Mouse (Mus musculus) left cerebral cortex, adult 8-10 months (tissue): ENCODE measurements at regions not wholly inside any gene's neighbourhood (a gene's known extent, or its start where the extent isn't known, plus 50 kb on each side); places are given as distances from the start of the nearest gene placed in this dataset.
"Not testable (repeated sequence)": the region's sequence is repeated elsewhere in the genome, so short reads cannot be mapped to it uniquely, and the experiment has no call there.

Experiments used
- DNase-seq, 2 experiments: peaks; one replicate each; pipeline ENCODE4 v3.0.0; 2022; ENCODE audit warnings: low spot score in 2 of 2

DNA sequence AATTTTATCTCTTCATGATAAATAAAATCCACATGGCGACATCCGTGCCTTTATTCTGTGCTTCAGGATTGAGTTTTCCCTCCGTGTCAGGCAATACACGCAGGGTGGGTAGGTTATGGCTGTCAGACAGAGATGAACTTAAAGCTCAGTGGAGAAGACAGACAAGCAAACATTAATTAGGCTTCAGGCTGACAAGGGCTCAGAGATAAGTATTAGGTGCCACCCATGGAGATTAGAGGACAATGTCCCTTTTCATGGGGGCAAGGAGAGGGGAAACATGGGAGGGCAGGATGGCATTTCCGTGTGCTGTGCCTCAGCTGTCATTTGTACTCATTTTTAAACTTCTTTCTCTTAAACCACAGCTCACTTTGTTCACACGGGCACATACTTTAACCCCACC lies 381.0 kb downstream of the Kif2b start:
- DNase-seq: no peak

- DNase-seq: not testable (repeated sequence)
Measured at GRCm38 (mm10) chr11:91167336-91167735, 410.0 kb downstream of the Kif2b start.

- DNase-seq: no peak
Measured at GRCm38 (mm10) chr11:91133753-91134270, 443.5 kb downstream of the Kif2b start.

DNA sequence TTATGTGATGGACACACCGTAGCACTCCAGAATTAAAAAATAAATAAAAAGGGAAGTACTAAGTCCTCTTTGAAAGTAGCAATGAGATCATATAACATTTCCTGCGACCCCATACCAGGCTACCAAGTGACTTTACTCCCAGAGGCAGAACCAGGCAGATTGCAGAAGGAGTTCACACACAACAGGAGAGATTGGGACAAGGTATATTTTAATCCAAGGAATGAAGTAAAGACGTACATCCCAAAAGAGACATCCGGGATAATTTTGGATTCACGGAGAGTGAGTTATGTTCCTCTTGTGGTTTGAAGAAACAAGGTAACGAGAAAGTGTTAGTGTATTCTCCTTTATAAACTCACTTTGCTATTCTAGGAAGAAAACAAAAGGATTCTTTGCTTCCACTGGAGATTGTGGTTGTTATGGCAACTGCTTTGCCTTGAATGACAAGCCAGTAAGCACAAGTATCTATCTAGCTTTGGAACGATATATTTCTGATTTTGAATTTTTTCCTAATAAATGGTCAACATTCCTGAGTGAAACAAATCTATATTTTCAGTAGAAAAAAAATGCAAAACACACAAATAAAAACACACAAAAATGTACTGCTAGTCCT lies 444.5 kb downstream of the Kif2b start:
- no peak for DNase-seq

- DNase-seq: no peak
Measured at GRCm38 (mm10) chr11:91131960-91132359, 443.8 kb upstream of the Tom1l1 start.

GRCm38 (mm10) chr11:91098186-91098585 lies 410.0 kb upstream of the Tom1l1 start:
- DNase-seq: no peak

DNA sequence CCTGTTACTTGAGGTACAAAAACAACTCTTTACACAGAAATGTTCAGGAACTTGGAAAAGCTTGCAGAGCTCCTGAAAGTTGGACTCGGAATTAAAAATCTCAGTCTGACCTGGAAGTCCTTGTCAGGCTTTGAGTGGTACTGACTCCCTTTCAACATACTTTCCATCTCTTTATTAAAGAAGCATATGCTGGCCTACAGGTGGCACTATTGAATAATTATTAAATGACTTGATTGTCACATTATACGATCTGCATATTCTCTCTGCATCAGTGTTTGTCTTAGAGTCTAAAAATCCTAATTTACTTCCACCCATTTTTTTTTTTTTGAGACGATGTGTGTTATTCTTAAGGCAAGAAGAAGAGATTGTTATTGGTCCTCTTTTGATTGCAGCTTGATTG lies 409.4 kb upstream of the Tom1l1 start:
- no peak for DNase-seq

DNA sequence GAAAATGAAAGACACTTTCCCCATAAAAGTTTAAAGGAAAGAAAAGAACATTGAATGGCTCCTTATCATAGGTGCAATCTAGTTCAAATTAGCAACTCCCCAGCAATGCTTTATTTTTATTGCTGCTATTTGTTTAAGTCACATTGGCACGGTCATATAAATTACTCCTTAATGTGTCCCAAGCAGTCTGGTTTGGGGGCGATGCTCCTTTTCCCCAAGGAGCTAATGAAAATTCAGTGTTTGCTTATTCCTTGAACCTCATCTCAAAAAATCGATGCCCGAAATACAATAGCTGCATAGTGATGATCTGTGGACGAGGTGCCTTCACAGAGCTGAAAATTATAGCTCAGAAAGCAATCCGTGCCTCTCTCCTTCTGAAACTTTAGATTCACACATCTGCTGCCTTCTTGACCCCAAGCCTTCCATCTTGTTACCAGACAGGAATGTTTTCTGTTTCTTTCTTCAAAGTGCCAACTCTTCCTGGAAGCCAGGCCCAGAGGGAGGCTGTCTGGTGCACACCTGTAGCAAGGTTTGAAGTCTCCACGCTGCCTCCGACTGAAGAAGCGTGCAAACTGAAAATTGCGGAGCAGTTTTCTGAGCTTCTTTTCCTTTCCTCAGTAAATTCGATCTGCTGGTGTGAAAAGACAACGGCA lies 408.0 kb upstream of the Tom1l1 start:
- no peak for DNase-seq

- DNase-seq: no peak
Measured at GRCm38 (mm10) chr11:91065365-91065764, 377.2 kb upstream of the Tom1l1 start.

GRCm38 (mm10) chr11:91056966-91057597 lies 368.9 kb upstream of the Tom1l1 start:
- DNase-seq: no peak

DNA sequence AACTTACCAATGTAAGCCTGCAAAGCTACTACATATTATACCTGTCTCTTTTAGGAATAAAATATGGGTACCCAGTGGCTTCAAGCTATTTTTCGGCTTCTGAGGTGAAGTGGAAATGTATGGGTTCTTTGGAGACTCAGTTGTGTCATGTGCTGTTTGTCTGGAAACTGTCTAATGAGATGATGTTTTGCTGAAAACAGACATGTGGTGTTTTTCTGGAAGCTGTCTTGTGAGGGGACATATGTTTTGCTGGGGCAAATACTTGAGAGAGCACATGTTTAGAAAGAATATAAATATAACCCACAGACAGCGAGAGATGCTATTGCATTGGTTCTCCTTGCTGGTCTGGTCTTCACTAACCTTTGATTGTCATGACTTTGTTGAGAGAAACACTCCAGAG lies 365.2 kb upstream of the Tom1l1 start:
- DNase-seq: no peak

DNA sequence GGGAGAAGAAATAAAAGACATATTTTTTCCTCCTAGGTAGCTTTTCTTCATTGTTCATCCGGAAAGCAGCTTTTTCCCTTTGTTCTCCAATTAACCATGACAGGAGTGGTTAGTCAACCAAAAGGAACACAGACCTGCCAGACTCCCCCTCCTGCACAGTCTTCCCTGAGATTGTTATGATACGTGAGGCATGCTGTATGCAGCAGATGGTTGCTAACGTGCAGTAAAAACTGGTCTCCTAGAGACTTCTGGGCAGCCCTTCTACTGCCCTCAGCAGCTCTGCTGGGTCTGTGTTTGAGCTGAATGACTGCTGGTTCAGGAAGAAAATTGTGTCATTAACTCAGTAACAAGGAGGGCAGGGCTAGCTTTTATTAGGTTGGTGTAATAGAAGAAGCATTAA lies 363.5 kb upstream of the Tom1l1 start:
- no peak for DNase-seq

DNA sequence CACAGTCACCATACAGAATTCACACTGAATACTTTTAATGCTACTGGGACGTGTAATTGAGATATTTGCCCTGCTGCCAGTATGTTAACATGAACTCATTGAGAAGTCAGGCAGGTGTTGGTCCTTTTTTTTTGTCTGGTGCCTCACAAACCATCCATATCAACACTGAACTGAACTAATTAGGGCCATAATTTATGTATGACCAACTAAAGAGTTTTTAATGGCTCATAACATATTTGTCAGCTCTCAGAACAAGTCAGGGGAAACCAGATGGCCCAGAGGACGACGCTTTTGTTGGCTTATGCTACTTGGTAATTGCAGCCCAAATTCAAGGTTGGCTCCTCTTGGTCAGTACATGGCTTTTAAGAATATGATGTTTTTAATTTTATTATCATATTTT lies 353.3 kb upstream of the Tom1l1 start:
- DNase-seq: no peak
